In the genomic region with DNA sequence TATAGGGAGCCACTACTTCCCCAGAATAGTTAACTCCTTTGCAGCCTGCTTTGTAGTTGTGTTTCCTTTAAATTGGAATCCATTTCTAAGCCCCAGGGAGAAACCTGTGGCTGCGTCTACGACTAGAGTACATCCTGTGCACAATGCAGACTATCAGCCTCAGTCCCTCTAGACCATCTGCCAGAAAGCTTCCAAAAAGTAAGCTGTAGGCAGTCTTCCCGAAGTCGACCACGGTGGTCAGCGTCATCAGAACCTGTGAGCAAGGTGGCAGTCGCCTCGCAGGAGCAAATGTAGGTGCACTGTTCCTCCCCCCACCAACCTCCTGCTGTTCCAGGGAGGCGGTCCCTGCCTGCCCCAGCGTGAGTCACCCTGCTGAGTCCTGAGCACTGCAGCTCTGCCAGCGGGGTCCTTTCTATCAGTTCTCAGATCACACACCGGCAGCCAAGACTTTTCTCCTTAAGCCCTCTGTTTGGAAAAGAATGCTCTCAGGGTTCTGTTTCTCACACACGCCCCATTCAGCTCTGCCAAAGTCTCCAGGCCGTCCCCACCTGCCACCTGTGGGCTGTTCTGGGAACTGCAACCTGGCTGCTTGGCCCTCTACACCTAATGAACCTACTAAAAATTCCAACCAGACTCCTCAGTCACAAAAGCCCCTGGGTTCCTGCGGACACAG, we compare ENCODE assay signal across 8 mouse cellular contexts. TPM values are rescaled to one million over a fixed set of nuclear protein-coding genes. Genes with fewer than 3 reads are reported as not detected.
DNase-seq lines count a peak whose midpoint lies in the region; ATAC-seq lines count a peak whose summit lies in the region.

No protein-coding gene starts in this region.

- intact Hi-C loops in gastrocnemius, postnatal 36 days (cut with DNase I): loop anchor here (5.0 kb wide), 1 partner anchor 466 kb away; no protein-coding TSS in a partner anchor
- intact Hi-C loops in left cerebral cortex, postnatal 14 days (cut with DNase I): loop anchor here (5.0 kb wide), 1 partner anchor 466 kb away; no protein-coding TSS in a partner anchor

- no peak overlapping the region for H3K27ac ChIP-seq in intestine, embryonic 15.5 days
- H3K27ac ChIP-seq in midbrain, embryonic 10.5 days (replicated peaks): no peak overlapping the region

- no peaks in the 10 kb centered on the region for H3K36me3 ChIP-seq in intestine, embryonic 15.5 days
- no peaks in the 10 kb centered on the region for H3K36me3 ChIP-seq in midbrain, embryonic 10.5 days

- 24% methylated on average over 15 of the region's 15 CpGs for WGBS in intestine, embryonic 15.5 days
- 28% methylated on average over 15 of the region's 15 CpGs for WGBS in midbrain, embryonic 10.5 days

- peak overlapping the region; percentile 45 for H3K4me2 ChIP-seq in intestine, embryonic 15.5 days (replicated peaks)

- H3K27me3 ChIP-seq in intestine, embryonic 15.5 days (replicated peaks): no peaks in the 10 kb centered on the region
- no peaks in the 10 kb centered on the region for H3K27me3 ChIP-seq in midbrain, embryonic 10.5 days (ENCODE audit: low read depth, poor library complexity, severe bottlenecking)

- H3K9ac ChIP-seq in intestine, embryonic 15.5 days: no peak overlapping the region

- 0 out of 2 replicates have a peak, but pooled peaks cover 2% of the 10 kb centered on the region for H3K4me1 ChIP-seq in intestine, embryonic 15.5 days (replicated peaks)
- H3K4me1 ChIP-seq in midbrain, embryonic 10.5 days: peaks cover 6% of the 10 kb centered on the region

- H3K4me3 ChIP-seq in intestine, embryonic 15.5 days (replicated peaks): no peak overlapping the region
- H3K4me3 ChIP-seq in midbrain, embryonic 10.5 days: peak overlapping the region; percentile 32

- H3K9me3 ChIP-seq in intestine, embryonic 15.5 days: no peaks in the 10 kb centered on the region
- no peaks in the 10 kb centered on the region for H3K9me3 ChIP-seq in midbrain, embryonic 10.5 days (replicated peaks)

- ATAC-seq in intestine, embryonic 15.5 days: peak; percentile 86

- peak; percentile 90 for DNase-seq in adrenal gland, postnatal 10 days
- peak; percentile 80 for DNase-seq in embryo, embryonic 9.5 days (ENCODE audit: extremely low spot score)
- DNase-seq in gastrocnemius, postnatal 36 days: peak; percentile 64 to 77
- DNase-seq in left cerebral cortex, postnatal 14 days (ENCODE audit: low spot score in 2 of 2): peak; percentile 69 to 82
- peak; percentile 79 for DNase-seq in midbrain, embryonic 10.5 days (ENCODE audit: low spot score)
- peak; percentile 26 for DNase-seq in skeletal muscle tissue, adult 2 months (ENCODE audit: low read depth, low spot score)
- DNase-seq in yolk sac, embryonic 10.5 days (ENCODE audit: low spot score): peak; percentile 81

RNA-seq across cellular contexts. Expression of gene Ripk4, which starts 14.9 kb away (rescaled TPM):
- under 1 TPM; 0.27 to 0.63 TPM for total RNA-seq in adrenal gland, postnatal 10 days (2021)
- not detected for total RNA-seq in gastrocnemius, postnatal 36 days (2021)
- polyA plus RNA-seq in intestine, embryonic 15.5 days (2015; fragmentation: Nextera tagmentation; extraction: Ambion mirVana): 19.6 and 21.7 TPM in 2 replicates
- total RNA-seq in left cerebral cortex, postnatal 14 days (2021): under 1 TPM in 1 of 2 experiments, not detected in 1; 0.22 TPM
- 1.1 and 1.5 TPM in 2 replicates for polyA plus RNA-seq in midbrain, embryonic 10.5 days (2016; fragmentation: Nextera tagmentation; extraction: Ambion mirVana)

Comparison
In these comparisons a context has a peak if more than half of its experiments do, and no peak if none do; other contexts are left out.
1. DNase-seq: peak in every context shown above with its lines; median percentile 90 in adrenal gland, postnatal 10 days; 81 in yolk sac, embryonic 10.5 days; 80 in embryo, embryonic 9.5 days; 79 in midbrain, embryonic 10.5 days; 76 in left cerebral cortex, postnatal 14 days; 70 in gastrocnemius, postnatal 36 days; 26 in skeletal muscle tissue, adult 2 months.